Mouse (Mus musculus) stomach, embryonic 16.5 days (tissue): Measurements from ENCODE around the gene Art3. TPM values are rescaled to one million over a fixed set of nuclear protein-coding genes. Genes with fewer than 3 reads are reported as not detected.
A peak's percentile ranks its signal among the peaks of the same experiment; 100 is the strongest.

Experiments used
- ATAC-seq: fragments of 200-750 bp; cut with Nextera tagmentation; 2 replicates; pipeline ENCODE4 v1.8.0; 2017; ENCODE audit warnings: moderate number of reproducible peaks, moderate TSS enrichment; ENCODE audit not compliant: insufficient read depth, low FRiP score
- H3K27ac ChIP-seq: fragments of 300-500 bp; sonication (generic); 2 replicates; pipeline ENCODE4 v1.5.1; 2014; ENCODE audit warnings: low read length
- H3K27me3 ChIP-seq: fragments of 300-500 bp; sonication (generic); 2 replicates; pipeline ENCODE4 v1.6.1; 2014; ENCODE audit warnings: low read length, control low read depth, mixed read lengths; ENCODE audit not compliant: control insufficient read depth, insufficient read depth
- H3K36me3 ChIP-seq: fragments of 300-500 bp; sonication (generic); 2 replicates; pipeline ENCODE4 v1.6.1; 2014; ENCODE audit warnings: low read length; ENCODE audit not compliant: control insufficient read depth, insufficient read depth
- H3K4me1 ChIP-seq: fragments of 300-500 bp; sonication (generic); 2 replicates; pipeline ENCODE4 v1.6.1; 2014; ENCODE audit warnings: low read length, control low read depth, mixed read lengths; ENCODE audit not compliant: control insufficient read depth, insufficient read depth
- H3K4me2 ChIP-seq: fragments of 300-500 bp; sonication (generic); 2 replicates; pipeline ENCODE4 v1.6.1; 2014; ENCODE audit warnings: low read depth, low read length, mixed read lengths
- H3K4me3 ChIP-seq: fragments of 300-500 bp; sonication (generic); replicated peaks from 2 replicates; pipeline ENCODE4 v1.5.1; 2014; ENCODE audit warnings: mild to moderate bottlenecking, low read length
- H3K9ac ChIP-seq: fragments of 300-500 bp; sonication (generic); 2 replicates; pipeline ENCODE4 v1.6.1; 2014; ENCODE audit warnings: low read length
- H3K9me3 ChIP-seq: fragments of 300-500 bp; sonication (generic); replicated peaks from 2 replicates; pipeline ENCODE4 v1.6.1; 2016; ENCODE audit warnings: low read length, control low read depth; ENCODE audit not compliant: control insufficient read depth
- WGBS: fragments of 180-500 bp; shearing (Covaris S2); extraction: QIAGEN DNeasy Blood & Tissue Kit; methylation state at CpG from one replicate; pipeline ENCODE4 v1.1.7; 2014; 5-methylcytosine and 5-hydroxymethylcytosine counted together
- polyA plus RNA-seq: library from polyadenylated mRNA; unstranded; fragments of >200 nt; fragmentation: Nextera tagmentation; extraction: Ambion mirVana; gene quantifications from 2 replicates; pipeline ENCODE4 v1.2.1, GENCODE M21; 2015

The Art3 gene
- polyA plus RNA-seq, result 6.7 and 7.3 TPM in 2 replicates

- 0 out of 2 replicates have a peak, but pooled peaks have one; percentile 23 for ATAC-seq
- Histone ChIP-seq H3K4me1 (peaks cover 6% of the 10 kb centered on the region), H3K4me2 (peak within 1 kb of the TSS; percentile 36), H3K27ac (peak within 1 kb of the TSS; percentile 82), H3K4me3 (peak within 1 kb of the TSS; percentile 22), H3K9me3 (no peaks in the 10 kb centered on the region), H3K36me3 (no peaks in the 10 kb centered on the region), H3K9ac (0 out of 2 replicates have a peak within 1 kb of the TSS, but pooled peaks have one; percentile 34), H3K27me3 (no peaks in the 10 kb centered on the region)
- WGBS, result 87% methylated on average over 17 of the region's 17 CpGs
These were observed at the start of gene Art3 for GRCm38 (mm10) chr5:92331635-92332338. TSS of gene Art3 (plus strand) at chr5:92331827.

DNA sequence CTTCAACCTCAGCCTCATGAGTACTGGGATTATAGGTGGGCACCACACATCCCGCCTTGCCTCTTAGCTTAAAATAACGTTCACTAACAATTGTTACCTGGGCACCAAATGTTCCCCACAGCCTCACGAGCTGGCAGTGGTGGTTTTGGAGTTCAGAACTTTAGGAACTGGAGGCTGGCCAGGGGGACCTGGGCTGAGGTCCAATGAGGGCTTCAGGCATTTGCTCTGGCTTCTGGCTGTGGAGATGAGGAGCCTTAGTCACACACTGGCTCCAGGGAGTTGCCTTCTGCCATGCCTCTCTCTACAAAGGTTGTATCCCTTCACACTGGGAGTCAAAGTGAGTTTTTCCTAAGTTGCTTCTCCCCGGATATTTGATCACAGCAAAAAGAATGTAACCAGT lies 49.1 kb upstream of the Art3 start:
- no peak overlapping the region for H3K9ac ChIP-seq
- H3K4me3 ChIP-seq, result no peak overlapping the region
- H3K4me2 ChIP-seq, result no peak overlapping the region
- no peaks in the 10 kb centered on the region for H3K27me3 ChIP-seq
- H3K27ac ChIP-seq, result peak overlapping the region; percentile 45; the same call in 1 of the 2 replicates
- 63% methylated on average over 4 of the region's 4 CpGs for WGBS
- no peaks in the 10 kb centered on the region for H3K9me3 ChIP-seq
- ATAC-seq, result no peak
- H3K4me1 ChIP-seq, result peaks cover 11% of the 10 kb centered on the region; the same call in 1 of the 2 replicates
- H3K36me3 ChIP-seq, result peaks cover 3% of the 10 kb centered on the region; the same call in 1 of the 2 replicates

GRCm38 (mm10) chr5:92283107-92283506 lies 48.5 kb upstream of the Art3 start:
- no peak overlapping the region for H3K9ac ChIP-seq
- H3K4me2 ChIP-seq, result no peak overlapping the region
- ATAC-seq, result peak; percentile 45; the same call in 1 of the 2 replicates
- H3K36me3 ChIP-seq, result peaks cover 3% of the 10 kb centered on the region; the same call in 1 of the 2 replicates
- peak overlapping the region; percentile 45 for H3K27ac ChIP-seq
- WGBS, result 48% methylated on average over 3 of the region's 3 CpGs
- H3K4me3 ChIP-seq, result no peak overlapping the region
- no peaks in the 10 kb centered on the region for H3K27me3 ChIP-seq
- H3K4me1 ChIP-seq, result peaks cover 11% of the 10 kb centered on the region; the same call in 1 of the 2 replicates
- no peaks in the 10 kb centered on the region for H3K9me3 ChIP-seq

DNA sequence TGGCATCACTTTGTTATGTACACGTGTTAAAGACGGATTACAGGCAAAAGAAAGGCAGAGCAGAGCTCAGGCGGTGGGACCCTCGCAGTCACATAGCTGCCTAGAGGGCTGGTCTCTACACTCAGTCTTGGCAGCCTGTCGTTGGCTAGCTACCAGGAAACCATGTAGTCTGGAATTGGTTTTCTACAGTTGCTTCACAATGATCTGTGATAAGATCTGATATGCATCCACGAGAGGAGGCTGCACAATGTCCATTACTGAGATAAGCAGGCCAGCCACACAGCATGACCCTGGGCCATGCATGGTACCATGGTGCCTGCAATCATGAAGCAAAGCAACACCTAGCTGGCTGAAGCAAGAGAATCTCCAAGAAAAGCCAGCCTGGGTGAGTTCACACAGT lies 43.8 kb upstream of the Art3 start:
- Histone ChIP-seq H3K36me3 (peaks cover 31% of the 10 kb centered on the region), H3K4me3 (no peak overlapping the region), H3K27me3 (no peaks in the 10 kb centered on the region), H3K9me3 (no peaks in the 10 kb centered on the region), H3K27ac (no peak overlapping the region), H3K4me1 (peaks cover 1% of the 10 kb centered on the region; the same call in 1 of the 2 replicates), H3K9ac (no peak overlapping the region), H3K4me2 (no peak overlapping the region)
- ATAC-seq, result no peak
- 79% methylated on average over 6 of the region's 6 CpGs for WGBS

- WGBS, result 78% methylated on average over 6 of the region's 6 CpGs
- H3K4me1 ChIP-seq, result no peaks in the 10 kb centered on the region
- H3K9me3 ChIP-seq, result no peaks in the 10 kb centered on the region
- peak overlapping the region; percentile 4; the same call in 1 of the 2 replicates for H3K27ac ChIP-seq
- peak; percentile 80; the same call in 1 of the 2 replicates for ATAC-seq
- H3K4me3 ChIP-seq, result no peak overlapping the region
- H3K4me2 ChIP-seq, result no peak overlapping the region
- peaks cover 28% of the 10 kb centered on the region for H3K36me3 ChIP-seq
- no peaks in the 10 kb centered on the region for H3K27me3 ChIP-seq
- no peak overlapping the region for H3K9ac ChIP-seq
These were observed 39.8 kb upstream of the Art3 start for GRCm38 (mm10) chr5:92291652-92292414.

DNA sequence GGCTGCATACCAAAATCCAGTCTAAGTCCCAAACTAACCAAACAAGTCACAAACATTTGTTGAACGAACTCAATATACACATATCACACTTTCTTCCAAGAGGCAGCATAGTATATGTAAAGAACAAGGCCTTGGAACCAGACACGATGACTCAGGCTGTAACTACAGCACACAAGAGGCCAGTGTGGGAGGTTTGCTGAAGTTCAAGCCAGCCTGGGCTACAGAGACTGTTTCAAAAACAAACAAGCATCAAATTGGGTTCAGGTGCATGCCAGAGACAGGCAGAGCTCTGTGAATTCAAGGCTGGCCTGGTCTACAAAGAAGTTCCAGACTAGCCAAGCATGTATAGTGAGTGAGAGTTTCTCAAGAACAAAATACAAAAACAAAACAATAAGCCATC lies 37.1 kb upstream of the Art3 start:
- Histone ChIP-seq H3K27ac (no peak overlapping the region), H3K4me2 (no peak overlapping the region), H3K4me3 (no peak overlapping the region), H3K9ac (no peak overlapping the region), H3K27me3 (no peaks in the 10 kb centered on the region), H3K4me1 (no peaks in the 10 kb centered on the region), H3K36me3 (peaks cover 28% of the 10 kb centered on the region), H3K9me3 (no peaks in the 10 kb centered on the region)
- no peak for ATAC-seq
- 85% methylated on average over 2 of the region's 2 CpGs for WGBS

GRCm38 (mm10) chr5:92302149-92302840 lies 29.3 kb upstream of the Art3 start:
- Histone ChIP-seq H3K36me3 (peaks cover 22% of the 10 kb centered on the region), H3K4me2 (no peak overlapping the region), H3K27me3 (no peaks in the 10 kb centered on the region), H3K4me1 (no peaks in the 10 kb centered on the region), H3K9ac (no peak overlapping the region), H3K9me3 (no peaks in the 10 kb centered on the region), H3K4me3 (no peak overlapping the region), H3K27ac (no peak overlapping the region)
- 75% methylated on average over 13 of the region's 13 CpGs for WGBS
- peak; percentile 58; the same call in 1 of the 2 replicates for ATAC-seq

- no peak overlapping the region for H3K9ac ChIP-seq
- H3K27ac ChIP-seq, result no peak overlapping the region
- no peaks in the 10 kb centered on the region for H3K27me3 ChIP-seq
- WGBS, result 80% methylated on average over 3 of the region's 3 CpGs
- H3K4me3 ChIP-seq, result no peak overlapping the region
- H3K9me3 ChIP-seq, result no peaks in the 10 kb centered on the region
- H3K36me3 ChIP-seq, result peaks cover 15% of the 10 kb centered on the region
- H3K4me1 ChIP-seq, result peaks cover 9% of the 10 kb centered on the region
- no peak overlapping the region for H3K4me2 ChIP-seq
- ATAC-seq, result no peak
These were observed 27.3 kb upstream of the Art3 start for GRCm38 (mm10) chr5:92304291-92304690.
